Mouse (Mus musculus) bone marrow macrophage, adult 2 months (primary cell): Measurements from ENCODE around the gene Gca.
"Not testable (repeated sequence)": the region's sequence is repeated elsewhere in the genome, so short reads cannot be mapped to it uniquely, and the experiment has no call there.

Source experiments
- CTCF ChIP-seq: IDR thresholded peaks from 2 replicates; pipeline ENCODE4 v1.5.1; 2012; ENCODE audit warnings: low read depth, mild to moderate bottlenecking, low read length, moderate library complexity
- POLR2A ChIP-seq: IDR thresholded peaks from 2 replicates; pipeline ENCODE4 v1.6.1; 2012; ENCODE audit warnings: mild to moderate bottlenecking, low read depth, low read length, borderline replicate concordance

GRCm38 (mm10) chr2:62714362-62714761 is 50.3 kb downstream of the Gca start:
- not testable (repeated sequence) for TF ChIP-seq CTCF, POLR2A
